Mouse (Mus musculus): ENCODE measurements at regions not wholly inside any gene's neighbourhood (a gene's known extent, or its start where the extent isn't known, plus 50 kb on each side); places are given as distances from the start of the nearest gene placed in this dataset.

GRCm38 (mm10) chr11:109040519-109040916, 103.7 kb downstream of the E030025P04Rik start:
- intact Hi-C loops (cut with DNase I), result no loop called here

GRCm38 (mm10) chr11:109039792-109040518, 104.2 kb downstream of the E030025P04Rik start:
- DNase-seq, result no peak
- intact Hi-C loops (cut with DNase I), result no loop called here

More at GRCm38 (mm10) chr11:109040519-109040916, 103.7 kb downstream of the E030025P04Rik start:
- DNase-seq, result peak; percentile 89

- DNase-seq, result no peak
- intact Hi-C loops (cut with DNase I), result no loop called here
These were observed 104.9 kb downstream of the E030025P04Rik start for GRCm38 (mm10) chr11:109039060-109039791.

GRCm38 (mm10) chr11:109038136-109038535, 106.0 kb downstream of the E030025P04Rik start:
- intact Hi-C loops (cut with DNase I), result no loop called here
- DNase-seq, result no peak

- DNase-seq, result no peak
- intact Hi-C loops (cut with DNase I), result loop anchor here (5.0 kb wide), 1 partner anchor 107 kb away; no protein-coding TSS in a partner anchor
These were observed 109.6 kb downstream of the E030025P04Rik start for GRCm38 (mm10) chr11:109034596-109034995.

- no peak for DNase-seq
- intact Hi-C loops (cut with DNase I), result loop anchor here (5.0 kb wide), 1 partner anchor 107 kb away; no protein-coding TSS in a partner anchor
These were observed 110.1 kb downstream of the E030025P04Rik start for GRCm38 (mm10) chr11:109034072-109034471.

GRCm38 (mm10) chr11:109032729-109033128, 111.4 kb downstream of the E030025P04Rik start:
- intact Hi-C loops (cut with DNase I), result loop anchor here (5.0 kb wide), 1 partner anchor 105 kb away; no protein-coding TSS in a partner anchor
- DNase-seq, result peak; percentile 83

- peak; percentile 66 for DNase-seq
- intact Hi-C loops (cut with DNase I), result loop anchor here (5.0 kb wide), 1 partner anchor 103 kb away; no protein-coding TSS in a partner anchor
These were observed 110.3 kb downstream of the Axin2 start for GRCm38 (mm10) chr11:109030486-109030885.

- intact Hi-C loops (cut with DNase I), result loop anchor here (5.0 kb wide), 1 partner anchor 103 kb away; no protein-coding TSS in a partner anchor
- no peak for DNase-seq
These were observed 109.7 kb downstream of the Axin2 start for GRCm38 (mm10) chr11:109029894-109030293.

GRCm38 (mm10) chr11:109014806-109015205, 94.7 kb downstream of the Axin2 start:
- intact Hi-C loops (cut with DNase I), result no loop called here
- DNase-seq, result no peak

GRCm38 (mm10) chr11:109011161-109011560, 91.0 kb downstream of the Axin2 start:
- DNase-seq, result no peak
- intact Hi-C loops (cut with DNase I), result no loop called here

GRCm38 (mm10) chr11:109008872-109009271, 88.7 kb downstream of the Axin2 start:
- intact Hi-C loops (cut with DNase I), result no loop called here
- no peak for DNase-seq

GRCm38 (mm10) chr11:109005681-109006080, 85.5 kb downstream of the Axin2 start:
- no peak for DNase-seq
- intact Hi-C loops (cut with DNase I), result no loop called here

All from left cerebral cortex, postnatal 4 days (tissue).